Mouse (Mus musculus): ENCODE data around the gene Gm21915.

The Gm21915 gene

GRCm38 (mm10) chr9:40671323-40671930 is 1.0 kb downstream of the Gm21915 start:
- no peak for DNase-seq

GRCm38 (mm10) chr9:40675203-40675958 is 5.0 kb downstream of the Gm21915 start:
- no peak for DNase-seq

- no peak for DNase-seq
These were observed 8.2 kb downstream of the Gm21915 start for GRCm38 (mm10) chr9:40678653-40679052.

GRCm38 (mm10) chr9:40685801-40686420 is 15.5 kb downstream of the Gm21915 start, which contains the start of gene Clmp:
Clmp (plus strand) TSS chr9:40685962.
- DNase-seq = no peak

GRCm38 (mm10) chr9:40686421-40686899 is 16.0 kb downstream of the Gm21915 start:
- DNase-seq = no peak

- DNase-seq = no peak
These were observed 16.6 kb downstream of the Gm21915 start for GRCm38 (mm10) chr9:40687053-40687452.

- no peak for DNase-seq
These were observed 17.1 kb downstream of the Gm21915 start for GRCm38 (mm10) chr9:40687553-40687952.

- DNase-seq = no peak
These were observed 20.1 kb downstream of the Gm21915 start for GRCm38 (mm10) chr9:40690511-40690910.

GRCm38 (mm10) chr9:40693026-40693425 is 22.6 kb downstream of the Gm21915 start:
- no peak for DNase-seq

GRCm38 (mm10) chr9:40693768-40694167 is 23.4 kb downstream of the Gm21915 start:
- no peak for DNase-seq

- no peak for DNase-seq
These were observed 23.9 kb downstream of the Gm21915 start for GRCm38 (mm10) chr9:40694284-40694683.

- no peak for DNase-seq
These were observed 25.7 kb downstream of the Gm21915 start for GRCm38 (mm10) chr9:40696086-40696485.

- no peak for DNase-seq
These were observed 28.8 kb downstream of the Gm21915 start for GRCm38 (mm10) chr9:40699194-40699593.

GRCm38 (mm10) chr9:40700253-40700652 is 29.8 kb downstream of the Gm21915 start:
- no peak for DNase-seq

- no peak for DNase-seq
These were observed 34.2 kb downstream of the Gm21915 start for GRCm38 (mm10) chr9:40704364-40705276.

GRCm38 (mm10) chr9:40708448-40709140 is 38.2 kb downstream of the Gm21915 start:
- no peak for DNase-seq

GRCm38 (mm10) chr9:40709141-40709537 is 38.7 kb downstream of the Gm21915 start:
- DNase-seq = no peak

- no peak for DNase-seq
These were observed 39.2 kb downstream of the Gm21915 start for GRCm38 (mm10) chr9:40709587-40709986.

GRCm38 (mm10) chr9:40709991-40710390 is 39.6 kb downstream of the Gm21915 start:
- DNase-seq = no peak

GRCm38 (mm10) chr9:40711654-40712053 is 41.2 kb downstream of the Gm21915 start:
- no peak for DNase-seq

- DNase-seq = no peak
These were observed 46.9 kb downstream of the Gm21915 start for GRCm38 (mm10) chr9:40717182-40717874.

- DNase-seq = no peak
These were observed 47.4 kb downstream of the Gm21915 start for GRCm38 (mm10) chr9:40717875-40718185.

Measured in thymus, postnatal 36 days (tissue).